Mouse (Mus musculus): ENCODE data around the gene Uba1.

DNA sequence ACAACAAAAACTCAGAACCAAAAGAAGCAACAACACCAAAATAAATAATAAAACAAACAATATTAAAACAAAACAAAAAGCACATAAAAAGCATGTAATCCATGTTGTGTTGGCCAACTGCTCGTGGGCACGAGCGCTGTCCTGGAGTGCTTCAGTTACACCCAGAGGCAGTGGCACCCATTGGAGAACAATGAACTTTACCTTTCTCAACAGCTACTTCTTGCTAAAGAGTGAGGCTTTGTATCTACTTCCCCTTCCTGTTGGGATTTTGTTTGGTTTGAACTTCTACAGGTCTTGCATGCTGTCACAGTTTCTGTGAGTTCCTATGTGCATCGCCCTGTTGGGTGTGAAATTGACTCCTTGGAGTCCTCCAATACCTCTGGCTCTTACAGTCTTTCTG, 49.6 kb upstream of the Uba1 start:
- TF ChIP-seq CTCF (IDR thresholded peaks at IDR 0.05) (no peak), EP300 (IDR thresholded peaks at IDR 0.05) (no peak)

All from lung, postnatal 0 days (tissue).